Mouse (Mus musculus) olfactory bulb, adult 2 months (tissue): ENCODE measurements around the gene Meis2. TPM values are rescaled to one million over a fixed set of nuclear protein-coding genes. Genes with fewer than 3 reads are reported as not detected.

Experiments used
- H3K27ac ChIP-seq: fragments of 200-500 bp; 2 replicates; pipeline ENCODE4 v1.5.1; 2012; ENCODE audit warnings: low read depth, low read length; ENCODE audit not compliant: insufficient read depth
- H3K4me1 ChIP-seq: fragments of 200-500 bp; 2 replicates; pipeline ENCODE4 v1.6.1; 2012; ENCODE audit warnings: low read length; ENCODE audit not compliant: control insufficient read depth, insufficient read depth
- H3K4me3 ChIP-seq: fragments of 200-500 bp; 2 replicates; pipeline ENCODE4 v1.5.1; 2012; ENCODE audit warnings: mild to moderate bottlenecking, low read depth, low read length, moderate library complexity; ENCODE audit not compliant: insufficient read depth
- CTCF ChIP-seq: fragments of 200-500 bp; IDR thresholded peaks from 2 replicates; pipeline ENCODE4 v1.5.1; 2012; ENCODE audit warnings: low read depth, mild to moderate bottlenecking, low read length, moderate library complexity; ENCODE audit not compliant: insufficient read depth
- POLR2A ChIP-seq: fragments of 200-500 bp; IDR thresholded peaks from 2 replicates; pipeline ENCODE4 v1.6.1; 2012; ENCODE audit warnings: mild to moderate bottlenecking, low read depth, low read length, moderate library complexity; ENCODE audit not compliant: insufficient read depth
- WGBS: fragments of 180-500 bp; shearing (Covaris S2); methylation state at CpG from one replicate; pipeline ENCODE4 v1.1.7; 2018; 5-methylcytosine and 5-hydroxymethylcytosine counted together
- polyA plus RNA-seq: library from polyadenylated mRNA; stranded (reverse); fragments of >200 nt; gene quantifications from 2 replicates; pipeline ENCODE4 v1.2.4, GENCODE M21; 2012; ENCODE audit warnings: low replicate concordance; ENCODE audit not compliant: missing spikeins, insufficient read depth, insufficient read length

The Meis2 gene
- polyA plus RNA-seq, 1 experiment = 356 TPM

DNA sequence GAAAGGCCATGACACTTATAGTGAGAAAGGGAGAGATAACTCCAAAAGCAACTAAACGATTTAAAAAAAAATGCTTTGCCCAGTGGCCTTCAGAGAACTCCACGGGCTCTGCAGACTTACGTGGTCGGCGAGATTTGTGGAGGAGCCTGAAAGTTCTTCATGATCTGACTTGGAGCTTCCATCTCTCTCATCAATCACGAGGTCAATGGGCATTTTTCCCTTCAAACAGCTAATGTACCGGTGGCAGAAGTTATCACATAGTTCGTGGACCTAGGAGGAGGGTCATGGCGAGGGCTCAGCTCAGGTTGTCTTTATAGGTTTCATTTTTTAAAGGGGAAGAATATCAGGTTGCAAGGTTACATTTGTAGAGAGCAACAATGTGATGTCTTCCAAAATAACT is 7.1 kb downstream of the Meis2 start:
- TF ChIP-seq CTCF (no peak), POLR2A (no peak)
- Histone ChIP-seq H3K27ac (peak overlapping the region; percentile 66), H3K4me3 (peak overlapping the region; percentile 47)

DNA sequence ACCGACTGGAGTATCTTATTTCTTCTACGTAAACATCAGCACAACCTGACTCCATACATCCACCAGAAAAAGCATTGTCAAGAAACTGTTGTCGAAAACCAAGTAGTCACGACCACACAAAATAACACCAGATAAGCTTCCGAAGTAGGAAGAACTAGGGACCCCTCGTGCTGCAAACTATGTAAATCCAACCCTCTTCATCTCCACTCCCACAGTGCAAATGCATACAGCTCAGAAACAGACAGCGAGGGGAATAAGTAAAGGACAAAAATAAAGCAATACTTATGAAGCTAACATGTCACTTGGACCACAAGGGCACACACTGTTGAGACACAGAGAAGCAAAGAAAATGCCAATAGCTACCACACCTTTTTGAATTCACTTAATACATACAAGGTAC is 8.8 kb downstream of the Meis2 start:
- H3K27ac ChIP-seq = peak overlapping the region; percentile 66
- H3K4me1 ChIP-seq = no peaks in the 10 kb centered on the region
- H3K4me3 ChIP-seq = no peak overlapping the region
- 20% methylated on average over 7 of the region's 7 CpGs for WGBS
- no peak for TF ChIP-seq CTCF
- TF ChIP-seq POLR2A = no peak

More for the DNA sequence above, 7.1 kb downstream of the Meis2 start:
- no peaks in the 10 kb centered on the region for H3K4me1 ChIP-seq
- 17% methylated on average over 9 of the region's 9 CpGs for WGBS

DNA sequence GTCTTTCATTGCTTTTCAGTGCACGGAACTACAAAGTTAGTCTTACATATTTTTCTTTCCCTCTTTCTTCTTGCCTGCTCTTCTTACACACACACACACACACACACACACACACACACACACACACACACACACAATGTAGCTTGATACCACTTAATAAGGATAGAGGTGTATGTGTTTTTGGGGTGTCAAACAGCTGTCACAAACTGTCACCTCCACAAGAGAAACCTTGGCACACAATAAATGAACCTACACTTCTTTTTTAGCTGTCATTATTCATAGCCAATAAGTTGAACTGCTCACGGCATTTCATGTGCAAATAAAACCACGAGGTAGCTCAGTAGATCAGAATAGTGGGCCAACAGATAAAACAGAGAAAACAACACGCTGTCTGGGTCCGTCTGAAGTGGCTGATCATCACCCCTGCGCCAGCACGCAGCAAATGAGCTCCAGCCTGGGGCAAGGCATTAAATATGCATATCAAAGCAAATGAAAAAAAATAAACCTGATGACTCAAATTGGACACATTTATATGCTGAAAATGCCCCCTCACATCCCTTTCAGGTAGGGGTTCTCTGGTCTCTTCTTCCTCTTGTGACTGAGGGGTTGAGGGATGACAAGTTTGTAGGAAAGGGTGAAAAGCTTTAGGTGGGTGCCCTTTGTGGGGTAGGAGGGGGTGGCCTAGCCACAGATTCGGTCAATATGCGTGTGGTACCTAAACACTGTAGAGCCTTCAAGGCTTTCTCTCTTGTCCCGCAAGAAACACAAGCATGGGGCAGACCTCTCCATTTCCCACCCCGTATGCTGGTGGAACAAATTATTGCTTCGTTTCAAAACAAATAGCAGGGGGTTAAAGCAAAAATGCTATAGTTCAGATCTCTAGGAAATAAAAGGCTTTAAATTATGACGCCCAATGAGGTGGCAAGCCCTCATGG is 9.7 kb downstream of the Meis2 start:
- 22% methylated on average over 13 of the region's 13 CpGs for WGBS
- no peak for TF ChIP-seq POLR2A
- no peak for TF ChIP-seq CTCF
- Histone ChIP-seq H3K4me3 (peak overlapping the region; percentile 54), H3K4me1 (no peaks in the 10 kb centered on the region), H3K27ac (peak overlapping the region; percentile 97)

DNA sequence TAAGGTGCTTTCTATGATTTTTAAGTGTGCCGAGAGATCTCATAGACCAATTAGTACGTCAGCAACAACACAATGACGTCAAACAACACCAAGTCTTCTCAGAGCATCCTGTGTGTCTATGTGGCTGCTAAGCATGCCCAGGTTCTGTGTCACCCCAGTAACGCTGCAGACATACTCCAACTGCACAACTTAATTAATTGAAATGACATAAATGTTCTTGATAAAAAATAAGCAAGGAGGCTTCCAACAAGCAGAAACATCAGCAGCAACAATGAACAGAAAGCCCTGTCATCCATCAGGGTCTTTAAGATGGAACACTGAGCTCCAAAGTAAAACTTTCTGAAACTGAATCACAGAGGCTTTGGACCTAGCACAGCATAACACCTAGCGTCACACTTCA is 11.7 kb downstream of the Meis2 start:
- Histone ChIP-seq H3K4me1 (peaks cover 1% of the 10 kb centered on the region; the same call in 1 of the 2 replicates), H3K4me3 (no peak overlapping the region)
- 18% methylated on average over 5 of the region's 5 CpGs for WGBS

DNA sequence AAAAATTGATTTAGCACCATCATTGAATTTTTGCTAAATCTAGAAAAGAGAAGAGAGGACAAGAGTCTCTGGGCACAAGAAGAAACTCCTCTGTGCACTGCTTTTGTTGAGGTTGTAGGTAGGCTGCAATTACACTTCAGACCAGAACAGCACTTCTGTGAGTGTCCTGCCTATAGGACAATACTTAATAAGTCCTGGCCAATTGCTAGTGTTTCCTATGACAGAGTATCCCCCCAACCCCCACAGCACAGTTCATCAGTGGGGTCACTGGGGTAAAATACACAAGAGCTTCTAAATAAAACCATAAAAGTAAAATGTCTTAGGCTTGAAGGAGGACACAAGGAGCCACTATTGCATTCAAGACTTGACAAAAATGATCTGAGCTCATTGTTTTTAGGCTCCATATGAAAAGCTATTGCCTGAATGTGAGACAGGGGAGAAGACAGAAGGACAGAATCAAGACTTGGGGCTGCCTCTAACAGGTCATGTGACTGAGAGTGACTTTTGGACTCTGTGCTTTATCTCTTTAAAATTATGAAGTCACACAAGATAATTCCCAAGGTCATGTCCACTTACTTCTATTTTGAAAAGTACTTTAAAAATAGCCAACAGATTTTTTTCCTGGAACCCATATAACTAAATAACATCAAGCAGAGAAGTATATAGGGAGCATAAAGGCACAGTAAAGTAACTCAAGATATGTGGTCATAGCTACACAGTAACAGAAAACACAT is 12.8 kb downstream of the Meis2 start:
- TF ChIP-seq POLR2A (no peak), CTCF (no peak)
- Histone ChIP-seq H3K4me3 (peak overlapping the region; percentile 16; the same call in 1 of the 2 replicates), H3K4me1 (peaks cover 2% of the 10 kb centered on the region; the same call in 1 of the 2 replicates), H3K27ac (peak overlapping the region; percentile 95)

More for the DNA sequence above, 11.7 kb downstream of the Meis2 start:
- no peak for TF ChIP-seq POLR2A
- TF ChIP-seq CTCF = no peak
- peak overlapping the region; percentile 82 for H3K27ac ChIP-seq

DNA sequence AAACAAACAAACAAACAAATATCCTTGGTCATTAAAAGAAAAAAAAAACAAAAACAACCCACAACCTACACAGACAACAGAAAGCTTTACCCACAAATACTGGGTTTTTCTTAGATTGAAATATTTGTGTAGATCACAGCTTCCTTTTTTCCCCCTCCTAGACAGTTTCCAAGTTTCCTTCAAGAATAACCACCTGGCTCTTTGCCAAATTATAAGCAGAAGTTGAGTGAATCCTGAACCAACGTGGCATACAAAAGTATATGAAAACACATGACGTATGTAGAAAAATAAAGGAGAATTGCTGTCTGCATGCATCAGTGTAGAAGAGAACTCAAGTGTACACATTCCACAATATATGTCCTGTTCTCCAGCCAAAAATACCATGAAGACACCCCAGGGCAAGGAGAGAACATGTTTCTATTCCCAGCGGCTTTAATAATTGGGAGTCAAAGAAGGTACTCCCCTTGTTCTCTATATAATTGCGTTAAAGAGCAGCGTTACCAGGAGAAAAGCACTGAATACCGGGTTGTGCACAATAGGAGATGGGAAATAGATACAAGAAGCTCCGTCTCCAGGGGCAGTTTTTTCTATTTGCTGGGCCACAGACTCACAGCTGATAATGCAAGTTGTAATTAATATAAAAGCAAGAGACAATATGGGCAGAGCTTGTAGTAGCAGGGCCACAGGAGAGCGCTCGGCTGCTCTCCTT is 13.6 kb downstream of the Meis2 start:
- Histone ChIP-seq H3K4me3 (peak overlapping the region; percentile 16; the same call in 1 of the 2 replicates), H3K4me1 (peaks cover 2% of the 10 kb centered on the region; the same call in 1 of the 2 replicates)
- TF ChIP-seq CTCF = no peak
- no peak for TF ChIP-seq POLR2A

DNA sequence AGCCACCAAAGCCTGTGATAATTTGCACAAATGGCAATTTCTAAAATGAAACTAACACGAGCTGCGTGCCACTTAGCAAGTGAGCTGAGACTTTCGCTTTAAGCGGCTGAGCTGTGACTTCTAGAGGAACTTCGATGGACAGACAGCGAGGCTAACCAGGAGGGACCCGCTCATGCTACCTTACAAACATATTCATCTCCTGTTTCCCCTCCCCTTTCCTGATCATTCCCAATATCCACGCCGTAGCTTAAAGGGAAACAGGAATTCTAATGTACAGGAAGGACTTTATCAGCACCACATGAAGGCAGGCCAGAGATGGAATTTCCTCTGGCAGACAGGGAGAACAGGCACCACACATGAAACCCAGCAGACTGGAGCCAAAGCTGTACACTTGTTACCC is 15.9 kb downstream of the Meis2 start:
- Histone ChIP-seq H3K27ac (peak overlapping the region; percentile 71), H3K4me1 (peaks cover 2% of the 10 kb centered on the region; the same call in 1 of the 2 replicates), H3K4me3 (peak overlapping the region; percentile 12)
- WGBS = 20% methylated on average over 9 of the region's 9 CpGs
- TF ChIP-seq POLR2A (no peak), CTCF (no peak)

More for the DNA sequence above, 13.6 kb downstream of the Meis2 start:
- 10% methylated on average over 9 of the region's 9 CpGs for WGBS
- H3K27ac ChIP-seq = peak overlapping the region; percentile 95

DNA sequence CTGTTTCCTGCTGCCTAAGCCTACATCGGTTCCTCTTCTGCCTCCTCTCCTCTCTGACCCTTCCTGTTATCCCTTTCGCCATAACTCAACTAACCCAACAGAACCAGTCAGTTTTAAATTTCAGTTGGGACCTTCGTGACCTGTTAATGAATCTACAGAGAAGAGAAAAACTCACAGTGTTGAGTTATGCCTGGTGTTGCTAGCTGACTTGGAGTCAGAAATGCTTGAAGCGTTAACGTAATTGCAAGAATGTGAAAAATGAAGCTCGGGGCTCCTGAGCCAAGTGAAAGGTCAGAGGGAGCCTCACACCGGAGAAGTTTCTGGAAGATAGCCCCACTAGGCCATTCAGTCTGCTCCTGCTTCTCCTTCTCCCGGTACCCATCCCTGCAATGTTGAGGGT is 18.3 kb downstream of the Meis2 start:
- Histone ChIP-seq H3K4me1 (peaks cover 2% of the 10 kb centered on the region; the same call in 1 of the 2 replicates), H3K4me3 (peak overlapping the region; percentile 34; the same call in 1 of the 2 replicates), H3K27ac (peak overlapping the region; percentile 67)
- 24% methylated on average over 8 of the region's 8 CpGs for WGBS
- no peak for TF ChIP-seq CTCF
